In genomic region chr2:20520636-20521595, GRCm38 (mm10) we compare ENCODE assay signal across 7 mouse cellular contexts.
DNase-seq lines count a peak whose midpoint lies in the region; ATAC-seq and TF ChIP-seq lines count a peak whose summit lies in the region.

No protein-coding gene starts in this region.

- no peak overlapping the region for H3K27ac ChIP-seq in hindbrain, embryonic 16.5 days (ENCODE audit: low read depth, low read length)
- H3K27ac ChIP-seq in liver, postnatal 0 days (ENCODE audit: low read depth): peak overlapping the region; percentile 30; the same call in 1 of the 2 replicates
- peak overlapping the region; percentile 93 for H3K27ac ChIP-seq in stomach, embryonic 15.5 days

- H3K9me3 ChIP-seq in hindbrain, embryonic 16.5 days (ENCODE audit: control insufficient read depth, low read length): no peaks in the 10 kb centered on the region
- H3K9me3 ChIP-seq in liver, postnatal 0 days (ENCODE audit: low read length): no peaks in the 10 kb centered on the region
- no peaks in the 10 kb centered on the region for H3K9me3 ChIP-seq in stomach, embryonic 15.5 days

- peak overlapping the region; percentile 88 for H3K4me2 ChIP-seq in hindbrain, embryonic 16.5 days (ENCODE audit: low read length)
- peak overlapping the region; percentile 71 for H3K4me2 ChIP-seq in liver, postnatal 0 days (ENCODE audit: low read depth, low read length)
- H3K4me2 ChIP-seq in stomach, embryonic 15.5 days: peak overlapping the region; percentile 74

- no peak overlapping the region for H3K9ac ChIP-seq in hindbrain, embryonic 16.5 days (ENCODE audit: low read depth, low read length)
- H3K9ac ChIP-seq in liver, postnatal 0 days (replicated peaks): 0 out of 2 replicates have a peak overlapping the region, but pooled peaks have one; percentile 43
- no peak overlapping the region for H3K9ac ChIP-seq in stomach, embryonic 15.5 days

- H3K4me3 ChIP-seq in hindbrain, embryonic 16.5 days (ENCODE audit: low read length): peak overlapping the region; percentile 45
- peak overlapping the region; percentile 52 for H3K4me3 ChIP-seq in liver, postnatal 0 days (ENCODE audit: low read depth, low read length)
- peak overlapping the region; percentile 51 for H3K4me3 ChIP-seq in stomach, embryonic 15.5 days (replicated peaks)

- ATAC-seq in hindbrain, embryonic 16.5 days: peak; percentile 52; the same call in 1 of the 2 replicates
- no peak for ATAC-seq in liver, postnatal 0 days
- ATAC-seq in stomach, embryonic 15.5 days (ENCODE audit: insufficient read depth, low FRiP score, low read depth): peak; percentile 48; the same call in 1 of the 2 replicates

- no peak for TF ChIP-seq EP300 in liver, postnatal 0 days (IDR thresholded peaks at IDR 0.05; ENCODE audit: low read depth)

- 30% methylated on average over 23 of the region's 23 CpGs for whole genome bisulfite sequencing in hindbrain, embryonic 16.5 days
- WGBS in liver, postnatal 0 days (ENCODE audit: insufficient replicate concordance): 35% methylated on average over 23 of the region's 23 CpGs
- WGBS in stomach, embryonic 15.5 days: 19% methylated on average over 23 of the region's 23 CpGs

- H3K4me1 ChIP-seq in hindbrain, embryonic 16.5 days (ENCODE audit: control insufficient read depth, insufficient read depth, low read depth, low read length): peaks cover 10% of the 10 kb centered on the region
- H3K4me1 ChIP-seq in liver, postnatal 0 days (ENCODE audit: insufficient read depth): peaks cover 12% of the 10 kb centered on the region
- peaks cover 19% of the 10 kb centered on the region for H3K4me1 ChIP-seq in stomach, embryonic 15.5 days

- peaks cover 8% of the 10 kb centered on the region; the same call in 1 of the 2 replicates for H3K27me3 ChIP-seq in hindbrain, embryonic 16.5 days (replicated peaks; ENCODE audit: control insufficient read depth, insufficient read depth, low read length)
- H3K27me3 ChIP-seq in liver, postnatal 0 days (ENCODE audit: insufficient read depth, low read length): no peaks in the 10 kb centered on the region
- no peaks in the 10 kb centered on the region for H3K27me3 ChIP-seq in stomach, embryonic 15.5 days (replicated peaks)

- peak; percentile 18 for DNase-seq in ES-CJ7 (ENCODE audit: low read depth, low spot score)
- peak; percentile 29 for DNase-seq in adrenal gland, postnatal 25 days
- DNase-seq in gastrocnemius, postnatal 10 days: peak; percentile 26
- DNase-seq in liver, postnatal 0 days: no peak
- no peak for DNase-seq in natural killer cell, adult 2 months (ENCODE audit: low spot score in 2 of 2)

- TF ChIP-seq CTCF in liver, postnatal 0 days (IDR thresholded peaks at IDR 0.05; ENCODE audit: low read depth): no peak

- no peaks in the 10 kb centered on the region for H3K36me3 ChIP-seq in hindbrain, embryonic 16.5 days (ENCODE audit: control insufficient read depth, insufficient read depth, low read length)
- H3K36me3 ChIP-seq in liver, postnatal 0 days (replicated peaks; ENCODE audit: insufficient read depth, low read length): no peaks in the 10 kb centered on the region
- no peaks in the 10 kb centered on the region for H3K36me3 ChIP-seq in stomach, embryonic 15.5 days

Comparison
In these comparisons a context has a peak if more than half of its experiments do, and no peak if none do; other contexts are left out.
1. DNase-seq: peak in ES-CJ7 (single experiment), adrenal gland, postnatal 25 days (single experiment) and gastrocnemius, postnatal 10 days (single experiment); none in liver, postnatal 0 days (single experiment) and natural killer cell, adult 2 months (0 of 2).
2. Peak in every context shown above with its lines, with median percentiles within 50 percentile points of each other: H3K4me2 ChIP-seq and H3K4me3 ChIP-seq.